Mouse (Mus musculus): ENCODE results near the gene Serping1. TPM values are rescaled to one million over a fixed set of nuclear protein-coding genes. Genes with fewer than 3 reads are reported as not detected.

Gene Serping1
- polyA plus RNA-seq, 1 experiment from 2014 or later = 59.7 TPM

GRCm38 (mm10) chr2:84775665-84776064 is 421 bp upstream of the Serping1 start:
- Histone ChIP-seq H3K27me3 (replicated peaks) (no peaks in the 10 kb centered on the region), H3K9me3 (no peaks in the 10 kb centered on the region), H3K36me3 (no peaks in the 10 kb centered on the region), H3K4me1 (replicated peaks) (peaks cover 8% of the 10 kb centered on the region; the same call in 1 of the 2 replicates), H3K4me2 (replicated peaks) (no peak overlapping the region), H3K9ac (no peak overlapping the region), H3K4me3 (replicated peaks) (no peak overlapping the region), H3K27ac (peak overlapping the region; percentile 67)
- no peak for ATAC-seq
- 74% methylated on average over 6 of the region's 6 CpGs for WGBS

DNA sequence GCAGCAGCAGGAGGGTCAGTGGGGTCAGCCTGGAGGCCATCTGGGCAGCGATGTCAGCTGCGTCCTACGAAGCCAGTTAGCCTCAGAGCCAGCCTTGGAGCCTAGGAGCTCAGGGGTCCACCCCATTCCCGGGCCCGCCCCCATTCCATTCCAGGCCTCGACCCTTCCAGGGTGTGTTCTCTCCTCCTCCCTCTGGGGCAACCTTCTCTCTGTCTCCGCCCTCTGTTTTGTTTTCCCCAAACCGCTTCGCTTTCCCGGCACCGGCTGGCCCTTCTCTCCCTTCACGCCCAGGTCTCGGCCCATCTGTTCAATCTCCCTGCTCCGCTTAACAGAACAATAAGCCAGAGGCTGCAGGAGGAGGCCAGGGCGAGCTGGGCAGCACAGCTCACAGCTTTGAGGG is 493 bp downstream of the Serping1 start:
- H3K27me3 ChIP-seq (replicated peaks) = no peaks in the 10 kb centered on the region
- ATAC-seq = peak; percentile 95
- no peaks in the 10 kb centered on the region for H3K36me3 ChIP-seq
- H3K4me2 ChIP-seq (replicated peaks) = peak overlapping the region; percentile 58
- 5% methylated on average over 15 of the region's 15 CpGs for WGBS
- H3K9ac ChIP-seq = peak overlapping the region; percentile 31
- H3K27ac ChIP-seq = peak overlapping the region; percentile 65
- no peaks in the 10 kb centered on the region for H3K9me3 ChIP-seq
- H3K4me3 ChIP-seq (replicated peaks) = peak overlapping the region; percentile 26
- peaks cover 8% of the 10 kb centered on the region; the same call in 1 of the 2 replicates for H3K4me1 ChIP-seq (replicated peaks)

DNA sequence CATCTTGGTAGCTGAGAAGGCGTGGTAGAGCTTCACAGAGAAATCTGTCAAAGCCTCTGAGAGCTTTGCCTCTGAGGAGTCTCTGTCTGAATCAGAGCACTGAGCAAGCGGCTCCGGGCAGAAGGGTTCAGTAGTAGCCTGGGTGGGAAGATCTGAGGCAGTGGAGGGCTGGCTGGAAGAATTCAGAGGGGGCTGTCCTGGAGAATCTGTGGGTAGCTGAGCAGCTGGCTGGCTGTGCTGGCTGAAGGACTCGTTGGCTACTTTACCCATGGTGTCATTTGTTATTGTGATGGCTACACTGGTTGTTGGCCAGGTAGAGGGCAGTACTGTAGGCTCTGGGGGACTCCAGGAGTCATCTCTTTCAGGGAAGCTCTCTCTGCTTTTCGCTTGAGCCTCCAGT is 2.0 kb downstream of the Serping1 start:
- H3K36me3 ChIP-seq = no peaks in the 10 kb centered on the region
- H3K4me1 ChIP-seq (replicated peaks) = peaks cover 8% of the 10 kb centered on the region; the same call in 1 of the 2 replicates
- H3K4me2 ChIP-seq (replicated peaks) = no peak overlapping the region
- H3K27ac ChIP-seq = no peak overlapping the region
- H3K9me3 ChIP-seq = no peaks in the 10 kb centered on the region
- H3K4me3 ChIP-seq (replicated peaks) = no peak overlapping the region
- WGBS = 76% methylated on average over 5 of the region's 5 CpGs
- H3K9ac ChIP-seq = no peak overlapping the region
- no peaks in the 10 kb centered on the region for H3K27me3 ChIP-seq (replicated peaks)
- no peak for ATAC-seq

- Histone ChIP-seq H3K9me3 (no peaks in the 10 kb centered on the region), H3K4me1 (replicated peaks) (peaks cover 8% of the 10 kb centered on the region; the same call in 1 of the 2 replicates), H3K27ac (no peak overlapping the region), H3K9ac (no peak overlapping the region), H3K36me3 (no peaks in the 10 kb centered on the region), H3K4me3 (replicated peaks) (no peak overlapping the region), H3K27me3 (replicated peaks) (no peaks in the 10 kb centered on the region), H3K4me2 (replicated peaks) (no peak overlapping the region)
- 87% methylated on average over 4 of the region's 4 CpGs for WGBS
- no peak for ATAC-seq
Observed at GRCm38 (mm10) chr2:84772454-84772853, 2.8 kb downstream of the Serping1 start.

- Histone ChIP-seq H3K9ac (no peak overlapping the region), H3K27me3 (replicated peaks) (no peaks in the 10 kb centered on the region), H3K4me1 (replicated peaks) (peaks cover 8% of the 10 kb centered on the region; the same call in 1 of the 2 replicates), H3K36me3 (no peaks in the 10 kb centered on the region), H3K27ac (no peak overlapping the region), H3K4me2 (replicated peaks) (no peak overlapping the region), H3K9me3 (no peaks in the 10 kb centered on the region), H3K4me3 (replicated peaks) (no peak overlapping the region)
- no peak for ATAC-seq
- WGBS = 75% methylated on average over 6 of the region's 6 CpGs
Observed at GRCm38 (mm10) chr2:84770501-84770900, 4.7 kb downstream of the Serping1 start.

DNA sequence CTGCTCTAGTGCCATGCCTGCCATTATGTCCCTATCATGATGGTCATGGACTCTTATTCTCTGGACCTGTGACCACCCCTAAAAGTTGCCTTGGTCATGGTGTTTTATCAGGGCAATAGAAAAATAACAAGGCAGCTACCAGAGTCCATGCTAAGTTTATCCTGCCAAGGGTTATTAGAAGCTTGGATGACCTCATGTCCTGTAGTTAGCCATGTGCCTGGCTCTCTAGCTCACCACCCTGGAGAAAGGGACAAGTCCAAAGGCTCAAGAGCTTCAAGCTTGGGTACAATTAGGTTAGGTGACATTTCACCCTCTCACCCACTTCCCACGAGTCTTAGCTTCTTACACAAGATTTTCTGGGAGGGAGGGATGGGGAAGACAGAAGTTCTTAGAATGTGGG is 12.4 kb downstream of the Serping1 start:
- 61% methylated on average over 1 of the region's 1 CpGs for WGBS
- Histone ChIP-seq H3K4me2 (replicated peaks) (no peak overlapping the region), H3K27me3 (replicated peaks) (no peaks in the 10 kb centered on the region), H3K9me3 (no peaks in the 10 kb centered on the region), H3K36me3 (no peaks in the 10 kb centered on the region), H3K27ac (no peak overlapping the region), H3K4me1 (replicated peaks) (no peaks in the 10 kb centered on the region), H3K9ac (no peak overlapping the region), H3K4me3 (replicated peaks) (no peak overlapping the region)
- no peak for ATAC-seq

GRCm38 (mm10) chr2:84762295-84762694 is 12.9 kb downstream of the Serping1 start:
- Histone ChIP-seq H3K27me3 (replicated peaks) (no peaks in the 10 kb centered on the region), H3K36me3 (no peaks in the 10 kb centered on the region), H3K9me3 (no peaks in the 10 kb centered on the region), H3K9ac (no peak overlapping the region), H3K4me3 (replicated peaks) (no peak overlapping the region), H3K4me2 (replicated peaks) (no peak overlapping the region), H3K27ac (no peak overlapping the region), H3K4me1 (replicated peaks) (no peaks in the 10 kb centered on the region)
- 66% methylated on average over 4 of the region's 4 CpGs for WGBS
- ATAC-seq = no peak

DNA sequence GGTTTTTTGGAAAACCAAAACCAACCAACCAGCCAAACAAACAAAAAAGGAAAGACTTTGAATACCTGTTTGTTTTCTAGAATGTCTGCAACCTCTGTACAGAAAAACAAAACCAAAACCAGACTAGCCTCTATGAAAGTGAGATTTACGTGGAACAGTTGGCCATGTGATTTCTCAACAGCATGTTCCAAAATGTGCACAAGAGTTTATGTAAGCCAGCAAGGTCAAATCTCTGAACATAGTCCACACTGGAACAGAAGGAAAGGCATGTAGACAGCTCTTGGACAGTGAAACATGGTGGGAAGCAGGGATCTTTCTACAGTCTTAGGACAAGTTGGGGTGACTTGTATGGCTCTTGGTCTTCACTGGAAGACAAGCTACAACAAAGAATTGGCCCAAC is 13.4 kb downstream of the Serping1 start:
- WGBS = 79% methylated on average over 1 of the region's 1 CpGs
- H3K9me3 ChIP-seq = no peaks in the 10 kb centered on the region
- no peaks in the 10 kb centered on the region for H3K4me1 ChIP-seq (replicated peaks)
- H3K27ac ChIP-seq = no peak overlapping the region
- no peaks in the 10 kb centered on the region for H3K36me3 ChIP-seq
- no peak overlapping the region for H3K4me2 ChIP-seq (replicated peaks)
- no peak overlapping the region for H3K9ac ChIP-seq
- no peaks in the 10 kb centered on the region for H3K27me3 ChIP-seq (replicated peaks)
- ATAC-seq = no peak
- H3K4me3 ChIP-seq (replicated peaks) = no peak overlapping the region

- Histone ChIP-seq H3K27me3 (replicated peaks) (no peaks in the 10 kb centered on the region), H3K36me3 (no peaks in the 10 kb centered on the region), H3K27ac (no peak overlapping the region), H3K4me2 (replicated peaks) (no peak overlapping the region), H3K9me3 (no peaks in the 10 kb centered on the region), H3K4me1 (replicated peaks) (no peaks in the 10 kb centered on the region), H3K9ac (no peak overlapping the region), H3K4me3 (replicated peaks) (no peak overlapping the region)
- 79% methylated on average over 3 of the region's 3 CpGs for WGBS
- no peak for ATAC-seq
Observed at GRCm38 (mm10) chr2:84761309-84761708, 13.9 kb downstream of the Serping1 start.

DNA sequence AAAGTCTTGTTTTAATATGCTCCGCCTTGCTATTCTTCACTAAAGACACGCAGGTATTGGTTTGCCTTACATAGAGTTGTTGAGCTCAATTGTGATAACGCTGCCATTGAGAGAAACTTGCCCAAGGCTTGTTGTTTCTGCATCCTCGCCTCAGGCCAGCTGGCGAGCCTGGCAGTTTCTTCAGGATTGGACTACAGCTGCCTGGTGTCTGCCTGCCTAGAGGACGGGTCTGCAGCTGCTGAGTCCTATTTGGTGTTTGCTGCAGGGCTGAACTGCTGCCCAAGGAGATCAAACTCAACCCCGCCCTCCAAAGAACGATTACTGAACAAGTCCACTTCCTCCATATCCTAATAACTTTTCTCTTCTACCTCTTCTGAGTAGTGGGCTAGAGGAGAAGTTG is 14.5 kb downstream of the Serping1 start:
- H3K4me1 ChIP-seq (replicated peaks) = no peaks in the 10 kb centered on the region
- H3K4me2 ChIP-seq (replicated peaks) = no peak overlapping the region
- no peak overlapping the region for H3K9ac ChIP-seq
- H3K9me3 ChIP-seq = no peaks in the 10 kb centered on the region
- H3K36me3 ChIP-seq = no peaks in the 10 kb centered on the region
- WGBS = 63% methylated on average over 8 of the region's 8 CpGs
- ATAC-seq = no peak
- H3K27me3 ChIP-seq (replicated peaks) = no peaks in the 10 kb centered on the region
- H3K4me3 ChIP-seq (replicated peaks) = no peak overlapping the region
- no peak overlapping the region for H3K27ac ChIP-seq

GRCm38 (mm10) chr2:84758542-84759127 is 16.6 kb downstream of the Serping1 start:
- Histone ChIP-seq H3K9ac (no peak overlapping the region), H3K4me2 (replicated peaks) (no peak overlapping the region), H3K27me3 (replicated peaks) (no peaks in the 10 kb centered on the region), H3K4me3 (replicated peaks) (no peak overlapping the region), H3K9me3 (no peaks in the 10 kb centered on the region), H3K4me1 (replicated peaks) (no peaks in the 10 kb centered on the region), H3K27ac (no peak overlapping the region), H3K36me3 (no peaks in the 10 kb centered on the region)
- ATAC-seq = peak; percentile 62
- WGBS = 0% methylated on average over 2 of the region's 2 CpGs

DNA sequence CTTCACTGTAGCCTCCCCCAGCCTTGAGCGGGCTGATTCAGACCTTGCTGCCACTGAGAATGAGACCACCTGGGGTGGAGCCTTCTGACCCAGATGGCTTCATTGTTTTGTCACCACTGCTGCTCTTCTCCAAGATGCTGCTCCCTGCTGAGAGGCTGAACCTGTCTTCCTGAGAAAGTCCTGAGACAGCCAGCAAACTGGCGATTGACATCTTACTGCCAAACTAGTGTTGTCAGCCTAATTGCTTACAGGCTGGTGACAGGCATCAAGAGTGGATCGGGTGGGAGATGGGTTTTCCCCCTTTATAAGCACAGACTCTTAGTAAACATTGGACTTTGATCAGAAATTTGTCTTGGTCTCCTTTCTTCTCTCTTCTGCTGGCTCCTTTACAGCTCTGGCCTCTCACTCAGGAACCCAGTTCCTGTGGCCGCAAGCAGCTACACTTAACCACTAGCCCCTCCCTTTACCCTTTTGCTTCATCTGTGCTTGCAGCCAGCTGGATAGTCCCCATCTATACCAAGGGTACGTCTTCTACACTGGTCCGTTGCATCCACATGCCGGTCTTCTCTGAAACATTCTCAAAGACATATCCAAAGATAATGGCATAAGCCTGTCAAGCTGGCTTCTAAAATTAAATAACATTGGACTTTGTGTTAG is 18.1 kb downstream of the Serping1 start:
- Histone ChIP-seq H3K36me3 (no peaks in the 10 kb centered on the region), H3K27me3 (replicated peaks) (no peaks in the 10 kb centered on the region), H3K4me3 (replicated peaks) (no peak overlapping the region), H3K9me3 (no peaks in the 10 kb centered on the region), H3K4me2 (replicated peaks) (no peak overlapping the region), H3K9ac (no peak overlapping the region), H3K27ac (no peak overlapping the region), H3K4me1 (replicated peaks) (no peaks in the 10 kb centered on the region)
- ATAC-seq = no peak
- 60% methylated on average over 7 of the region's 7 CpGs for WGBS

- Histone ChIP-seq H3K4me3 (replicated peaks) (no peak overlapping the region), H3K27ac (no peak overlapping the region), H3K36me3 (no peaks in the 10 kb centered on the region), H3K4me2 (replicated peaks) (no peak overlapping the region), H3K4me1 (replicated peaks) (no peaks in the 10 kb centered on the region), H3K9ac (no peak overlapping the region), H3K9me3 (no peaks in the 10 kb centered on the region), H3K27me3 (replicated peaks) (no peaks in the 10 kb centered on the region)
- WGBS = 49% methylated on average over 5 of the region's 5 CpGs
- peak; percentile 85 for ATAC-seq
Observed at GRCm38 (mm10) chr2:84756245-84756644, 19.0 kb downstream of the Serping1 start.

All from intestine, embryonic 15.5 days (tissue).